Mouse (Mus musculus): ENCODE data around the gene Rps16.

Rps16 gene

DNA sequence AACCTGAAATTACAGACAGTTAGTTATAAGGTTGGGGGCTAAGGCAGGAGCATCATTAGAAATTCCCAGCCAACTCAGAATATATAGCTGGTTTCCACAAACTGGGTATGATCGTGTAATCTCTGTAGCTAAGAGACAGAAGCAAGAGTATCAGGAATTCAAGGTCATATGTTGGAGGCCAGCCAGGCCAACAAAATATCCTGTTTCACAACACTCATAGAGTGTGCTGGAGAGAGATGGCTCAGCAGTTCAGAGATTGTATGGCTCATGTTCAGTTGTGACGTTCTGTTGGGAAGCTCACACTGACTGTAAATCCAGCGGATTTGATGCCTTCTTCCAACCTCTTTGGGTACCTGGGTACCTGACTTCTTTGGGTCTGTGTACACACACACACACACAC lies 2.7 kb upstream of the Rps16 start:
- no peak for DNase-seq (ENCODE audit: low read depth, low spot score)

DNA sequence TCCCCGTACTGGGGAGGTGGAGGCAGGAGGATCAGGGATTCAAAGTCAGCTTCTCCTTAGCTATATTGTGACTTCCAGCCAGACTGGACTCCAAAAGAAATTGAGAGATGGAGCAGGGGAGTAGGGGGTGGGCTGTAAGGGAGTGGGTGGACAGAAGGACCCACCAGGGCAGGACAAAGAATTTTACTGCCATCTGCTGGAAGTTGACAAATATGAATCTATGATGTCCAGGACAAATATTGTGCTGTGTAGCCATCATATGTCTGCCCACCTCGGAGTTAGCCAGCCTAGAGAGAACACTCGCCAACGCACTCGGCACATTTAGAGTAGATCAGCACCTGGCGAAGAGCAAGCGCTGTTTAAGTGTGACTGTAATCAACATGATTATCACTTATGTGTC lies 1.9 kb upstream of the Rps16 start:
- no peak for DNase-seq (ENCODE audit: low read depth, low spot score)

DNA sequence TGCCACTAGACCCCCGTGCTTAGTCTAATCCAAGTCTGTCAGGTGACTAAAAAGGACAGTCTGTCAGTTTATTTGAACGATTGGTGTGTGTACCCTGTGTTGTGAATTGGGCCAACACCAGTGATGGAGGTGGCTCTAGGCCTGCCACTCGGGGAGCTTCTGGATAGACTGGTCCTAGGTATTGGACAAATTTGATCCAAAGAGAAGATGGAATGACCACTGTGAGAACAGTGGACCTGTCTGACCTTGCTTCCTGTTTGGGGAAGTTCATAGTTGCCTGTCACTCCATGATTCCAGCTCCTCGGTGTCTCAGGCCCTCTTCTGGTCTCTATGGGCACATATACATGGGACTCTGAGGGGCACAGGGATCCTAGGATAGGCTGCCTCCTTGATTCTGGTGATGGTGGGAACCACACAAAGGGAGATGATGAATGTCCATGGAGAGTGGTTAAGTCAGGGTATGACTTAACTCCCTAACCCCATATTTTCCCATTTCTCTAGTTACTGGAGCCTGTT lies 1.3 kb downstream of the Rps16 start:
- DNase-seq (ENCODE audit: low read depth, low spot score): no peak

DNA sequence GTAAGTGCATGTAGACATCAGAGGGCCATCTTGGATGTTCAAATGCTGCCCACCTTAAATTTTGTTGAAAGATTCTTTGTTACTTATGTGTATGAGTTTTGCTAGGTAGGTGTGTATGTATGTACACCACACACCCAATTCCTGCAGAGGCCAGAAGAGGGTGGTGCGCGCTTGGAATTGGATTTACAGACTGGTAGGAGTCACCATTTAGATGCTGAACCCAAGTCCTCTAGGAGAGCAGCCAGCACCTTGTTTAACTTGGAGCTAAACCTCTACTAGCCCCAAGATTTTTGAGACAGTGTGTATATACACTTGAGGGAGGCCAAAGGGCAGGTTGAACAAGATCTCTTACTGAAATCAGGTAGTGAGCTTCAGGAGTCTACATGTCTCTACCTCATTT lies 2.8 kb downstream of the Rps16 start:
- DNase-seq (ENCODE audit: low read depth, low spot score): no peak

DNA sequence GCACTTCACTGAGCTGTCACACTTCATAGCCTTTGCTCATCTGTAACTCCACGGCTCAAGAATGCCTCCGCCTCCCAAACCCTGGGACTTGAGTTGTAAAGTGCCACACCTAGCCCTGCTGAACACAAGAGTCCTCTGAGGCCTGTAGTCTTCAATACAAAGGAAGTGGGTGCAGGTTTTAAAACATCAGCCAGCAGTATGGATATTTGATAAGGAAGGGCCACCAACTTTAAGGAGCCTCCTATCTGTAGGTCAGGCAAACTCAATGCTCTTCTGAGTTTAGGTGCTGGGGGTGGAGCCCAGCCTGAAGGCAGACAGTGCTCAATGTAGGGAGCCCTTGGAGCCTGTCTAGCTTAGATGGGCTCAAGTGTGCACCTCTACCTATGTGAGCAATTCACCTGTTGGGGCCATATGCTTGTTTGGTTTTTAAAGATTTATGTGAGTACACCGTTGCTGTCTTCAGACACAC lies 3.7 kb downstream of the Rps16 start:
- DNase-seq (ENCODE audit: low read depth, low spot score): no peak

DNA sequence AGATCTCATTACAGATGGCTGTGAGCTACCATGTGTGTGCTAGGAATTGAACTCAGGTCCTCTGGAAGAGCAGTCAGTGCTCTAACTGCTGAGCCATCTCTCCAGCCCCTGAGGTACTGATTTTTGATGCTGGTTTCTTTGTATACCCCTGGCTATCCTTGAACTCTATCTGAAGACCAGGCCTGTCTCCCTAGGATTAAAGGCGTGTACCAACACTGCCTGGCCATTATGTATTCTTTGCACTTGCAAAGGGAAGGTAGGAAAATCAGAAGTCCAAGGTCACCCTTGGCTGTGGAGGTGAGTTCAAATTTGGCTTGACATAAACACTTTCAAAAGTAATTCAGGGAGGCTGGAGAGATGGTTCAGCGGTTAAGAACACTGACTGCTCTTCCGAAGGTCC lies 4.1 kb downstream of the Rps16 start:
- no peak for DNase-seq (ENCODE audit: low read depth, low spot score)

DNA sequence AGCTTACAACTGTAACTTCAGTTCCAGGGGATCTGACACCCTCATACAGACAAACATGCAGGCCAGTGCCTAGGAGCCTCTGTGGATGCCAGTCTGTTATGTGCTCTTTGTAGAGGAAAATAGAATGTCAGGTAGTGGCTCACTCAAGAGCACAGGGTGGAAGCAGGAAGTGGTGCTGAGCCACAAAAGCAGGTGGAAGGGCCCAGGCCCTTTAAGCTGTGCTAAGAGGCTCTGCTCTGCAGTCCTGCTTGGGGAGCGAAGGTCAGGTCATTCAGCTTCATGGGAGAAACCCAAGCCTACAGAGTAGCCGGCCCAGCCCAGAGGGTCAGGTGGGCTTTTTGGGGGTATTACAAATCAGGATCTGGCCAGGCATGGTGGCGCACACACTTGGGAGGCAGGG lies 4.8 kb downstream of the Rps16 start:
- DNase-seq (ENCODE audit: low read depth, low spot score): no peak

DNA sequence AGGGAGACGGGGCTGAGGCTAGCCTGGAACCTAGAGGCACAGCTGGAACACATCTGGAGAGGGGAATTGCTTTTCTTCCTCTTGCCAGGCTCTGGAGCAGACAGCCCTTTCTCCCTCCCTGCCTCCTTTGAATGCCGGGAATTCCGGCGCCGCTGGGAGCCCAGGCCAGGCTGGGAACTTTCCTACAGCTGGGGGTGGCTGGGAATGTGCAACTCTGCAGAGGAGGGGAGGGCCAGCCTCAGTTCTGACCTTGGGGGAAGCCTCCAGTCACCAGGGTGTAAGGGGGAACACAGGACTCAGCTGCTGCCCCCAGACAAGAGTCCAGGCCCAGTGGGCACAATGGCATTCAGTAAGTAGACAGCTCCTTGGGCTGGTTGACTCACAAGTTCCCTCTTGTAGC lies 6.5 kb downstream of the Rps16 start:
- no peak for DNase-seq (ENCODE audit: low read depth, low spot score)

DNA sequence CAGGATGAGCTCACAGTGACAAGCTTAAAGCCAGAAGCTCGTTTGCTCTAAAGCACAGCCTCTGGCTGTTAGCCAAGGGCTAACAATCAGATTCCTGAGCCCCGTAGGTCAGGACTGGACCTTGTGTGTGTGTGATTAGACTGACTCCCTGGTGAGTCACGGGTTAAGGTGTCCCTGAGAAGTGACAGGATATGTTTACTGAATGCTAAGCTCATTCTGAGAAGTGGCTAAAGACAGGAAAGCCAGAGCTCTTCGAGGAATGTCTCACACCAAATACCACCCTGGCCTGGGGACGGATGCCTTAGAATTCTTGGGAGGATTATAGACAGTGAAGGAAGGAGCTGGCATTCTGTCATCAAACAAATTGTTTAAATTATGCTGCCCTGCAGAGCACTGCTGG lies 7.5 kb downstream of the Rps16 start:
- DNase-seq (ENCODE audit: low read depth, low spot score): no peak

DNA sequence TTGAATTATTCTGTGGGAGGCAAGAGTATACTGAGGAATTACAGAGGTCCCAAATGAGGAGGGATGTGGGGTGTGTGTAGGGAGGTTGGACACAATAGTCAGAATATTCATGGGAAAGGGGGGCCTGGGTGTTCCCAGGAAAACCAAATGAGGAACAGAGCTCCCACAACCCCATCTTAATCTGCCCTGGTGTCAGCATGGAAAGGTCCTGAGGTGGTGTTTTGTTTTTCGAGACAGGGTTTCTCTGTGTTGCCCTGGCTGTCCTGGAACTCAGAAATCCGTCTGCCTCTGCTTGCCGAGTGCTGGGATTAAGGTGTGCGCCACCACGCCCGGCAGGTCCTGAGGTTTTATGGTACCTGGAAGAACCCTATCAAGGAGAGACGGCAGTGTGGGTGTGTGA lies 8.0 kb downstream of the Rps16 start:
- no peak for DNase-seq (ENCODE audit: low read depth, low spot score)

DNA sequence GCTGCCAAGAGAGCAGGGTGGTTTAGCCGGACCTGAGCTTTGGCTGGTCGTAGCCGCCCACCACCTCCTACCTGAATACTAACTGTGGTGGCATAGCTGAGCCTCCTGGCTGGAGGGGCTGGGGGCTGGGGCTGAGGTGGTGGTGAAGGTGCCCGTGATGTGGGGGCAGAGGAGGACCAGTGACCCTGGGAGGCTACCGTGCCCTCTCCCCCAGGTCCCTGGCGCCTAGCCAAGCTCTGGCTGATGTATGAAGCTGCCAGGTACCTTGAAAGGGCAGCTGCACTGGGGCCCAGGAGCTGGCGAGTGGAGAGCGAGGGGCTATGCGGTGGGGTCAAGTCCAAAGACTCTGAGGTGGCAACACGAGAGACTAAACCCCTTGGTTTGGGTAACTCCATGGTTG lies 9.4 kb downstream of the Rps16 start:
- no peak for DNase-seq (ENCODE audit: low read depth, low spot score)

DNA sequence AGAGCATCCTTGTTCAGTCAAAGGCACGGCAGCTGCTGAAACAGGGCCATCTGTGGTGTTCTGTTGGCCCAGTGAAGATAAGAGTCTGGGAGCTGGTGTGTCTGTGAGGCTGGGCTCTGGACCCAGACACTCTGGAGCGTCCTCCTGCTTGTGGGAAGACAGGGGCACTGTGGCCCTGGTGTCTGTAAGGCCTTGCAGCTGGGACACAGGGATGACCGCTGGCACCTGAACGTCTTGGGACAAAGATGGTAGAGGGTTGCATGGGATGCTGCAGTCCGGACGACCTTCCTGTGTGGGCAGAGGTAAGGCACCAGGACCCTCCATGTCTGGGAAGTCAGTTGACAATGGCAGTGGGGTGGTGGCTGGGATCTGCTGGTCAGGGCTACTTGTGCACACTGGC lies 9.8 kb downstream of the Rps16 start:
- no peak for DNase-seq (ENCODE audit: low read depth, low spot score)

DNA sequence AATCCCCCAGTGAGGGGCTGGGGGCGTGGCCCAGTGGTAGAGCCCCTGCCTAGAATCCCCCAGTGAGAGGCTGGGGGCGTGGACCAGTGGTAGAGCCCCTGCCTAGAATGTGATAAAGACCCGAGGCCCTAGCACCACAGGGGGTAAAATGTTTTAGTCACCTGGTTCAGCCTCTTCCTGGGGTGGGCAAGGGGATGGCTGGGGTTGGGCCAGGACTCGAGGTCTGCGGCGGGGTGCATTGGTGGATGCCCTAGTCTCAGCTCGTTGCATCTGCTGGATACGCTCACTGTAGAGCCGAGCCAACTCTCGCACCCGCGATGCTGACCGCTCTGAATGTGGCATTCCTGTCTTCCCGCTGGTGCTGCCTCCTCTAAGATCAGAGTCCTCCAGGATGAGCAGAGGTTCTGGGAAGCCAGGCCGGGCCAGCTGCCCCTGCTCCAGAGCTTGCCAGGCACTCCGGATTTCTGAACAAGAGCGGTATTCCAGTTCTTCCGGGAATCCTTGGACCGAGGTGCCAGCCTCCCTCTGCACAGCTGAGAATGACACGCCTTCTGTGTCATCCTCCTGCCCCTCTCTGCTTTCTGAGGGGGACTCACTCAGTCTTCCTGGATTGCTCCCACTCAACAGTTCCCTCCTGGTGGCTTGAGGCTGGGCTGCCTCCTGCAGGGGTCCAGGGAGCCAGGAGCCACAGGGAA lies 11.3 kb downstream of the Rps16 start:
- no peak for DNase-seq (ENCODE audit: low read depth, low spot score)

DNA sequence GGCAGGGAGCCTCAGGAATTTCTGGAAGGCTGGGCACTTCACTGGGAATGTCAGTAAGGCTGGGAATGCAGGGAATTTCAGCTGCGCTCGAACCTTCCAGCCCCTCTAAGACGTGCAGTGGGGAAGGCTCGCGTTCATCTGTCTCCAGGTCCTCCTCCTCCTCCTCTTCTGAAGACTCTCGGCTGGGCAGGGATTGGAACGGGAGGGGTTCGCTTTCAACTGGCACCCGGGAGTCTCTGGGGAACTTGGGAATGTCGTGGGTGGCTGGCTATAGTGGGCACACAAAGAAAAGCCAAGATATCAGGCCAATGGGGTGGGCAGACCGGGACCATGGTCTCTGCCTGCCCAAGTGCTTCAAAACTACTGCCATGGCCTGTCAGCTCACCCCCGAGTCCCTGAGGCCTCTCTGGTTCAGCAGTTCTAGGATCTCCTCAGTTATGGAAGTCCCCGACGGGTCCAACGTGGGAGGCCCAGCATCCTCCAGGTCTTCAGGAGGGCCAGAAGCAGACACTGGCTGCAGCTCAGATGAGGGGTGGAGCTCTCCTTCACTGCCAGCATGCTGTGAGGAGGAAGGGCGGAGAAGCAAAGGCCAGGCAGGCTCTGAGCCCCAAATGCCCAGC lies 12.1 kb downstream of the Rps16 start:
- no peak for DNase-seq (ENCODE audit: low read depth, low spot score)

DNA sequence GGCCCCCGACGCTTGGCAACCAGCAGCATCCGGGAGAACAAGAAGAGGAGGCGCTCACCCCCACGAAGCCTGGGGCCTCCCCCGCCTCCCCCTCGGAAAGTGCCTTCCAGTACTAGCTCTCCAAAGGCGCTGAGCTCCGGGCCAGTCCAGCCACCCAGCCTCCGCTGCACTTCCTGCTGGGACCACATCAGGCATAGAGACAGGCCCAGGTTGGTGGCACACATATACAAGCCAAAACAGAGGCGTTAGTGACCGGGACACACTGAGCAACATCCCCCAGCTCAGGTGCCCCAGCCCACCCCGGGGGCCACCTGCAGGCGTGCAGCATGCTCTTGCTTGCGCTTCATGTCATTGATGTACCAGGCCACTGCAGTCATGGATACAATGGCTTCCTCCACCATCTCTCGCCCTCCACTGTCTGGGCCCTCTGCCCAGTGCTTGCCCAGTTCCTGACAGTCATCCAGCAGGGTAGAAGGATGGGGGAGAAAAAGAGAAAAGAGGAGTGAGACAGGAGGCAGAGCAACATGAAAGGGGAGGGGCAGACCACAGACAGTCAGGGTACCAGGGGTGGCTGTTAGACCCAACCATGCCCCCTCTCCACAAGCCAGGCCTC lies 17.3 kb downstream of the Rps16 start:
- no peak for DNase-seq (ENCODE audit: low read depth, low spot score)

DNA sequence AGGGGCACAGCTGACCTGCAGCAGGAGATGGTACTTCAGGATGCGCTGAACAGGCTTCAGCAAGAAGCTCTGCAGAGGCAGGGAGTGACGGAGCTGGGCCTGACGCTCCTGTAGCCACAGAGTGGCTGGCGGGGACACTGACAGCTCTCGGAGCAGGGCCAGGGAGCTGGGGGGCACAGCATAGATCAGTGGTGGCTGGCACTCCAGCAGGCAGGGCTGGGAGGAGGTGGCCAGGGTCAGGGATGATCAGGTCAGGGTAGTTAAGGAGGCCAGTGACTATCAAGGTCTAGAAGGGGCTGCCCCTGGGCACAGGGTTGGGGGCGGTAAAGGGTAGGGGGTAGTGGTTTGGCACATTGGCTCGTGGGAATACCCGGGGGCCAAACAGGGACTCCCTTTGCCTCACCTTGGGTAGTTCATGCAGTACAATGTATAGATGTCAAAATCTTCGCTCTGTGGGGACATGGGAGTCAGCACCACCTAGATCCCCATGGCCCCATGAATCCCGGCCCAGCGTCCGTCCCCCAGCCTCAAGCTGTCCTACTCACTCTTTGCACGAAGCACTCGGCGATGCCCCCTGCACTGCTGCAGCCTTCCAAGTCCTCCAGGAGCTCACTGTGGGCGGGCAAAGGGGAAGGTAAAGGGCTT lies 17.9 kb downstream of the Rps16 start:
- DNase-seq (ENCODE audit: low read depth, low spot score): no peak

DNA sequence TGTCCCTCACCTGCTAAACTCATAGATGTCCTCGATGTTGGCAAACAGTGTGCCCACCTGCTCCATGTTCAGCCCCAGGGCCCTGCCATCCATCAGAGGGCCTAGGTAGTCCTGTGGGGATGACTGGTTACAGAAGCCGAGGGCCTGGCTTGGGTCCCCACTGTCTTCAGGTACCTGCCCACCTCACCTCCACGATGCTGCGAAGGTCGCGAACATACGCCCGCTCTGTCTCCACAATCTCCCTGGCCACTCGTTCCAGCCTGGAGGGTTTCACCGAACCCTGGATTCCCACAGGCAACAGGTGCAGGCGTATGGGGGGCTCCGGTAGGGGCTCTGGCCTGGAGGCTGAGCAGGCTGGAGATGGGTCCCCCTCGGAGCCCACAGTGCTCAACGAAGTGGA lies 19.6 kb downstream of the Rps16 start:
- DNase-seq (ENCODE audit: low read depth, low spot score): no peak

DNA sequence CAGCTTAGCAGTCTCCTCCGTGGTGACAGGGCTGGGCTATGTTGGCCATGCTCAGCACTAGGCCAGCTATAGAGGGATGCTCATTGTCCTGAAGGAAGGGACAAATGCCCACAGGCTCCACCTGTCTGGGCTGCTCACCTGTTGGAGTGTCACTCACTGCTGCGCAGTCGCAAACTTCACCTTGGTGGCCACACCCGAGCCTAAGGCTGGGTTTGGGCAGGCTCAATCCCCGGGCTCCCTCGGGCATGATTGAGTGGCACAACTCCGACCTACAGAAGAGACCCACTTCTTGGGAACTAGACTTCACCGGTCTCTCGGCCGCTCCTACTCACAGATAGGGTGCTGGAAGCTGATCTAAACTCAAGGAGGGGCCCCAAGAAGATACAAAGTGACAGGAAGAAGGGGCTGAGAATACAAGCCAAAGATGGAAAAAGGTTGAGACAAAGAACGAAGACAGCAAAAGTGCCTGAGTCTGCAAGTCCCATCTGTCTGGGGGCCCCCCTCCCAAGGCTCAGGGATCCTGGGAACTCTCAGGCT lies 20.6 kb downstream of the Rps16 start:
- DNase-seq (ENCODE audit: low read depth, low spot score): no peak

DNA sequence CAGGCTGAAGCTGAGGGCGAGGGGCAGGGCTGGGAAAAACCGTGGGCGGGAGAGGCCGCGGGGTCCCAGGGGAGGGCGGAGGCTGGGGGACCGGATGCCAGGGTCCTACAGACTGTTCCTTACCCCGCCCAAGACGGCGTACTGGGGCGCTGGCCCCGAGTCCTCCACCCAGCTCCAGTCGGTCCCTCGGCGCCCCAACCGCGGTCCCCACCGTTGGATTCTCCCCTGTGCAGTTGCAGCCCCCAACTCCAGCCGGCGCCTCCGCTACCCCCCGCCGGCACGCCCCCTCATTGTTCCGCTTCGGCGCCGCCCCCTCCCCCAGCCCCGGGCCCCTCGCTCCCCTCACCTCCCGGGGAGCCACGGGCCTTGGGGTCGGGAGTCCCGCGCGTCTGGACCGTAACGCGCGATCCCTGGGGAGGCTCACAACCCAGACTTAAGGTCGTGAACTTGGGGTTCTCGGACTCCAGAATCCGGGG lies 21.1 kb downstream of the Rps16 start:
- no peak for DNase-seq (ENCODE audit: low read depth, low spot score)

DNA sequence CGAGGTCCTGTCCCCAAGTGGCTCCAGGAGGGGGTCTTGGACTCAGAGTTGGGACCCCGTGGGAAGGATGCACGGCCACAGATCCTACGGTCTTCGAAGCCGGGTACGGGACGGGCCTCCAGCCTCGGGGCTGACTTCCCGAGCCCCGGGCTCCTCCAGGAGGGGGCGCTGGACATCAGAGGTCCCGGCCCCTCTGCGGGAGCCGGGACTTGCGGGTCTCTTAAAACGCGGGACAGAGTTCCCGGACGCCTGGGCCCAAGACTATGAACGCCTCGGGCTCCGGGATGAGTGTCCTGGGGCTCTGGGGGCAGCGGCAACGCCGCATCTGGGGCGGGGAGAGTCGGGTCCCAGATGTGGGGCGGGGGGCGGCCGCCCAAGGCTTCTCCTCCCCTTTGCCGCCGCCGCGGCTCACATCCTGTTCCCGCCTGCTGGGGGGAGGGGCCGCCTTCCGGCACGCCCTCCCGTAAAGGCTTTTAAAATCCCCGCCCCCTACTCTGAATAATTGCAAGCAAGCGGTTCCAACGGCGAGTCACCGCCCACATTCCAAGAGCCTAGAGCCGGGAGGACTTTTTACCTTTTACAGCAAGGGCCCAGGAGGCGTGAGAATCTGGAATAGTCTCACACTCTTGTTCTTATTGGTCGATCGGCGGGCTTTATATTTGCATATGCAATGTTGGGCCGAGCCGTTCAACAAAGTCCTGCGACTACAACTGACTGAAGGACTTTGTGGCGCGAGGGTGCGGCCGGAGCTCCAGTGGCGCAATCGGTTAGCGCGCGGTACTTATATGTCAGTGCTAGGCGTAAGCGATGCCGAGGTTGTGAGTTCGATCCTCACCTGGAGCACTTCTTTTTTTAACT lies 22.0 kb downstream of the Rps16 start, which contains the start of gene Plekhg2:
Gene Plekhg2 (minus strand): TSS at position 349 of the 858 bp plus-strand sequence.
- DNase-seq (ENCODE audit: low read depth, low spot score): peak; percentile 91

DNA sequence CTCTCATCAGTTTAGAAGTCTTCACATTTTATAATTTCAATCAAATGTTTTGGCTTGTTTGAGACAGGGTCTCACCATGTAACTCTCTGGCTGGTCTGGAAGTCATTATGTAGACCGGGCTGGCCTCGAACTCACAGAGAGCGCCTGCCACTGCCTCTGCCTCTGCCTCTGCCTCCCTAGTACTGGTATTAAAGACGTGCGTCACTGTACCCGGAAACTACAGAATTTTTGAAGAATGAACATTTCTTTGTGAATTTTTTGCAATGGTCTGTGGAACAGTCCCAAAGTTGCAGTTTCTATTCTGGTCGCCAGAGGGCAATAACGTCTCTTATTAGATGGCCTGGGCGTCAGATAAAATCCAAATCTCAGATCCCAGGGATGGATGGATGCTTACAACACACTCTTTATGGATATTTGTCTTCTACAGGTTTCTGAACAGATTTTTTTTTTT lies 22.7 kb downstream of the Rps16 start:
- DNase-seq (ENCODE audit: low read depth, low spot score): peak; percentile 80

Data from retina, postnatal 7 days (tissue).